Mouse (Mus musculus): ENCODE measurements around the gene Ndn.

Ndn gene

DNA sequence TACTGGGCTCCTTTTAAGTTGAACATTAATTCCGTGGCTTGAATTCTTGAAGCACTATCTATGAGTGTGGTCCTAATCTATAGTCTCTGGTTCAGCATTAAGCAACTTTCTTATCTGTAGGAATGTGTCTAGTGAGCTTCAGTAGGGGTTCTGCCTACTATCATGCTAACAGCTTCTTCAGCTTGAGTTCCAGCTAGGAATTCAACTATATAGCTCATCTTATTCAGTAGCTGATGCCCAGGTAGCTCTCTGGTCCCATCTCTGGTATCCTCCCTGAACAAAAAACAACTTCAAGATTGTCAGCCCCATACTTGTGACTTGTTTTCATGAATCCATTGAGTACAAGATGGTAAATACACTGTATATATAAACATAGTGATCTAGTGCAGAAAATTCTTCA lies at the start of gene Ndn:
Gene Ndn (plus strand): TSS at position 301 of the 400 bp plus-strand sequence.
- no peak for DNase-seq (ENCODE audit: low spot score in 2 of 2)

GRCm38 (mm10) chr7:62302451-62302850 lies 43.9 kb upstream of the Ndn start:
- no peak for DNase-seq (ENCODE audit: low spot score in 2 of 2)

DNA sequence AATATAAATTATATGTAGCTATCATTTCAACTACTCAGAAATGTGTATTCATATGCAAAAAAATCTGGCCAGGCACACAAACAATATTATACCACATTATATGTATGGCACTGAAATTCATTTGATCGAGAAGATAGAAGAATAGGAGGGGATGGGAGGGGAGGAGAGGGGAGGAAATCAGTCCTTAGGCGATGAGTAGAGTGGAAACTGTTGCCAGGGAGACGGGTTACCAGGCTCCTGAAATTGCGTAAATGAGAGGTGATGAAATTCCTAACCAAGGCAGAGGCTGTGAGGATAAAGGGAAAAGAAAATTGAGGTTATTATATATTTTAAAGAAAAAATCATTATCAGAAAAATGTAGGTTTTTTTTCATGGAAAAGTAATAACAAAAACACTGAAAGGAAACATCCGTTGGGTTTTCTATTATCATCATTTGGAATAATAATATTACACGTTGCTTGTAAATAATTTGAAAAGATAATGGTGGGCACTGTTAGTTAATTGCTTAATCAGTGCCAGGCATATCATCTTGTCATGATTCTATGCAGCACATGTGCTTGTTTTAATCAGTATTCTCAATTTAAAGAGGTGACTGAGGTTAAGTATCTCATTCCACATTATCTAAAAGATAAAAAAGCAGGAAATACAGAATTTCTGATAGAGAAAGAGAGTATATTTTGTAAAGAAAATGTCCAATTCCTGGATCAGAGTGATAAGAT lies 39.3 kb upstream of the Ndn start:
- no peak for DNase-seq (ENCODE audit: low spot score in 2 of 2)

GRCm38 (mm10) chr7:62316793-62317192 lies 29.6 kb upstream of the Ndn start:
- DNase-seq (ENCODE audit: low spot score in 2 of 2): no peak

DNA sequence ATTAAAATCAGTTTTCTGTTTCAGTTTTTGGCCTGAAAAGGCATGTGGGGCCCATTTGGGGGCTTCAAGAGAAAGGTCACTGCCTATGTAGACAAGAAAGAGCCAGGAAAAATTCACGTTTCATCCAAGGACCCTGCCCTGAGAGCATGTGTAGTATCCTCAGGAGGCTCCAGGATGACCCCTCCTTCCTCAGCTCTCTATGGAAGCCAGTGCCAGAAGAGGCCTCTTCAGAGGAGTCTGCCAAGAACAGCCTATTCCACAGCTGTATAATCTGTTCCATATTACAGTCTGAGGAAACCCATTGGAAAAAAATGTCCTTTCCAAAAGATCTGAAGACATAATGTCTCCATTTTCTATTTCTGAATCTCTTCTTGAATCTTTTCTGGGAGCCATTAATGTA lies 958 bp upstream of the Ndn start:
- no peak for DNase-seq (ENCODE audit: low spot score in 2 of 2)

GRCm38 (mm10) chr7:62348106-62348803 lies 1.9 kb downstream of the Ndn start:
- DNase-seq (ENCODE audit: low spot score in 2 of 2): no peak

- DNase-seq (ENCODE audit: low spot score in 2 of 2): no peak
Observed at GRCm38 (mm10) chr7:62348804-62349190, 2.4 kb downstream of the Ndn start.

- DNase-seq (ENCODE audit: low spot score in 2 of 2): no peak
Observed at GRCm38 (mm10) chr7:62351266-62351665, 4.9 kb downstream of the Ndn start.

DNA sequence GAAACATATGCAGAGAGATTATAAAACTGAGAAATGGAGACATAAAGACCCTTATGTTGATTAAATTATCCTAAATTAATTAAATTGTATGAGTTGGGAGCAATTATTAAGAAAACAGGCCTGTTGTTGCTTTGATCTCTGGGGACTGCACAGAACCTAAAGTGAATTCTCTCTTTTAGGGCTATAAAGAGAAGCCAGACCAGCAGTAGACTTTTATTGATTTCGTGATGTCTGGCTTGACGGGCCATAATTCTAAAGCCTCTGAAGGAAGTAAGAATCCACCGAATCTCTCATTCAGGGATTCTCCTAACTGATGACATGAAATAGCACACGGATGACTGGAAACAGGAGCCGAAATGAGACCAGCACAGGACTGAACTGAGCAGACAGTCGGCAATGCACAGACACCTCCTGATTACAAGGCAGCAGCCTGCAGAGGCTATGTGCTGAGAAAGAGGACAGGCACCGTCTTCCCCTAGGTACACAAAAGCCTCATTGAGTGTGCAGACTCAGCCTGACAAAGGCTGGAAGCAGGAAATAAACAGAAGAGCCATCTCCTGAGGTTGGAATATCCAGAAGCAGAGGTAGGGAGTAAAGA lies 18.8 kb downstream of the Ndn start:
- no peak for DNase-seq (ENCODE audit: low spot score in 2 of 2)

GRCm38 (mm10) chr7:62366730-62367129 lies 20.4 kb downstream of the Ndn start:
- no peak for DNase-seq (ENCODE audit: low spot score in 2 of 2)

- DNase-seq (ENCODE audit: low spot score in 2 of 2): no peak
Observed at GRCm38 (mm10) chr7:62375658-62376057, 29.3 kb downstream of the Ndn start.

- DNase-seq (ENCODE audit: low spot score in 2 of 2): no peak
Observed at GRCm38 (mm10) chr7:62376510-62377304, 30.3 kb downstream of the Ndn start, which contains the start of gene Magel2. Gene Magel2 (plus strand): TSS chr7:62377010.

GRCm38 (mm10) chr7:62377313-62377712 lies 30.9 kb downstream of the Ndn start:
- DNase-seq (ENCODE audit: low spot score in 2 of 2): no peak

DNA sequence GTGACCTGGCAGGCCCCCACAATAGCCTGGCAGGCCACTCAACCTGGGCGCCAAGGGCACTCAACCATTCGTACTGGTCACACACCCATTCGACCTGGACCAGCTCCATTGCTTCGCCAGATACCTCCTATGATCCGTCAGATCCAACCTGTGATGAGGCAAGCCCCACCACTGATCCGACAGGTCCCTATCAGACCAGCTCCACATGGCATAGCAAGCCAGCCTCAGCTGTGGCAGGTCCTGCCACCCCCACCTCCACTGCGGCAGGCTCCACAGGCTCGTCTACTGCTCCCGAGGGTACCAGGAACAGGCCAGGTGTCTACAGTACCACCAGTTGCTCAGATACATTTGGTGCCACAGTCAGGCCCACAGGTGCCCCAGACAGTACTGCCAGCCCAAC lies 32.2 kb downstream of the Ndn start:
- no peak for DNase-seq (ENCODE audit: low spot score in 2 of 2)

DNA sequence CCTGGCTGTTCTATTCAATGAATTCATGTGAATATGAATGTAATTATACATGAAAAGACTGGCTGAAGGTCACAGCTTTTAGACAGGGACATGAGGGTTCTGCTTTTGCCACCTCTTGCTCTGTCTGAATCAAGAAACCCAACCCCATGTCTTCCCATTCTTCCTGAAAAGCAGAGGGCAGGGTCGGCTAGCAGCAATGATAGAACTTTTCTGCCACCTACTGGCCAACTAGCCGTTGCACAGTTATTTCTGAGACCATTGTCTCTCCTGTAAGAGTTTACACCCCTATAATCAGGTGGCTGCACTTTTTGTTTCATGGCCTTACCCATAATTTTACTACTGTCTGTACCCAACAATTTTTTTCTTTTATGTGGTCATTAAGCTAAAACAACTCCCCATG lies 36.0 kb downstream of the Ndn start:
- DNase-seq (ENCODE audit: low spot score in 2 of 2): no peak

GRCm38 (mm10) chr7:62388291-62388690 lies 41.9 kb downstream of the Ndn start:
- no peak for DNase-seq (ENCODE audit: low spot score in 2 of 2)

- no peak for DNase-seq (ENCODE audit: low spot score in 2 of 2)
Observed at GRCm38 (mm10) chr7:62392202-62392601, 45.8 kb downstream of the Ndn start.
